ENCODE assay signal across 18 mouse cellular contexts in genomic region chr13:58298756-58299155, GRCm38 (mm10).
"Had no signal": no experiment of that assay in that cellular context is flagged by ENCODE, and none has a peak within 500 bp of the region (broad histone marks: within the 10 kb centered on the region; RNA-seq: fewer than 3 reads in every experiment).

No protein-coding gene starts in this region.

- H3K9me3 ChIP-seq: limb, embryonic 10.5 days; liver, embryonic 15.5 days; midbrain, embryonic 15.5 days; neural tube, embryonic 13.5 days had no signal

- DNase-seq: kidney, adult 9 months; kidney, postnatal 10 days; kidney, postnatal 4 days; lung, adult 2 months; lung, postnatal 4 days; retina, postnatal 1 day; right cerebral cortex, postnatal 4 days; spleen, adult 18-20 months; thymus, postnatal 36 days had no signal

- H3K36me3 ChIP-seq: limb, embryonic 10.5 days; liver, embryonic 15.5 days; midbrain, embryonic 15.5 days; neural tube, embryonic 13.5 days had no signal

- H3K9ac ChIP-seq: liver, embryonic 15.5 days; midbrain, embryonic 15.5 days; neural tube, embryonic 13.5 days had no signal

- ATAC-seq: lung, postnatal 0 days; midbrain, embryonic 15.5 days had no signal

- H3K4me2 ChIP-seq: liver, embryonic 11.5 days; liver, embryonic 15.5 days; midbrain, embryonic 11.5 days; midbrain, embryonic 15.5 days; neural tube, embryonic 13.5 days had no signal

- H3K27me3 ChIP-seq: liver, embryonic 15.5 days; midbrain, embryonic 15.5 days; neural tube, embryonic 13.5 days had no signal

- H3K27ac ChIP-seq: layer of hippocampus, adult 2 months; limb, embryonic 10.5 days; liver, embryonic 15.5 days; midbrain, embryonic 15.5 days; neural tube, embryonic 13.5 days had no signal

- H3K4me1 ChIP-seq: liver, embryonic 15.5 days; megakaryocyte, embryonic 14.5 days; midbrain, embryonic 15.5 days; neural tube, embryonic 13.5 days had no signal

- H3K4me3 ChIP-seq: layer of hippocampus, adult 2 months; limb, embryonic 10.5 days; liver, embryonic 15.5 days; megakaryocyte, embryonic 14.5 days; midbrain, embryonic 15.5 days; neural tube, embryonic 13.5 days had no signal
